Mouse (Mus musculus) liver, embryonic 18 days (tissue): ENCODE data around the gene Mrpl11. TPM values are rescaled to one million over a fixed set of nuclear protein-coding genes. Genes with fewer than 3 reads are reported as not detected.

Source experiments
- polyA plus RNA-seq: library from polyadenylated mRNA; depleted of rRNA; stranded (reverse); fragments of >200 nt; gene quantifications from 2 replicates; pipeline ENCODE4 v1.2.3, GENCODE M21; 2012; rRNA removed

The Mrpl11 gene
- 23.7 and 24.7 TPM in 2 replicates for polyA plus RNA-seq

DNA sequence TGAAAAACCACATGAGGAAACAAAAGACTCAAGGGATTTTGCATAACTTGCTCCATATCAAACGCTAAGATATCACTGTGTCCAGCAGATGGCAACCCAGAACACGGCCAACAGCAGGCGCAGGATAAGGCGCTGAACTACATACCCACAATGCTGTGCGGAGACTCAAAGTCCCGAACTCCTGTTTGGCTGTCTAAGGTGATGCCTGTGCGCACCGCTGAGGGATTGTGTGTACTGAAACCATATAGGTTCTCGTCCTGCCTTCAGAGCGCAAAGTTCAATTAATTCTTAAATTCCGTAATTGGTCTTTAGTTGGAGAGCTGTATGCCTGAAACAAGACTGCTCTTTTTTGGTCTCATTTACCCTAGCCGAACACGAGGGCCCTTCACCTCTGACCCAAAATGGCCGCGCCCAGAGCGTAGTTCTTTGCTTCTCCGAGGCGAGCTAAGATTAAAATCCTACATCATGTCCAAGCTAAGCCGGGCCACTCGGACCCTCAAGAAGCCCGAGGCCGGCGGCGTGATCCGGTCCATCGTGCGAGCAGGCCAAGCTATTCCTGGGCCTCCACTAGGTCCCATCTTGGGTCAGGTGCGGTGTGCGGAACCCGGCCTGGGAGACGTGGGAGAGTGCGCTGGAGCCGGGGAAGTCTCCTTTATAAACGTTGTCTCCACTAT lies at the start of gene Mrpl11:
Mrpl11 (plus strand) TSS at position 220 of the 674 bp plus-strand sequence.

DNA sequence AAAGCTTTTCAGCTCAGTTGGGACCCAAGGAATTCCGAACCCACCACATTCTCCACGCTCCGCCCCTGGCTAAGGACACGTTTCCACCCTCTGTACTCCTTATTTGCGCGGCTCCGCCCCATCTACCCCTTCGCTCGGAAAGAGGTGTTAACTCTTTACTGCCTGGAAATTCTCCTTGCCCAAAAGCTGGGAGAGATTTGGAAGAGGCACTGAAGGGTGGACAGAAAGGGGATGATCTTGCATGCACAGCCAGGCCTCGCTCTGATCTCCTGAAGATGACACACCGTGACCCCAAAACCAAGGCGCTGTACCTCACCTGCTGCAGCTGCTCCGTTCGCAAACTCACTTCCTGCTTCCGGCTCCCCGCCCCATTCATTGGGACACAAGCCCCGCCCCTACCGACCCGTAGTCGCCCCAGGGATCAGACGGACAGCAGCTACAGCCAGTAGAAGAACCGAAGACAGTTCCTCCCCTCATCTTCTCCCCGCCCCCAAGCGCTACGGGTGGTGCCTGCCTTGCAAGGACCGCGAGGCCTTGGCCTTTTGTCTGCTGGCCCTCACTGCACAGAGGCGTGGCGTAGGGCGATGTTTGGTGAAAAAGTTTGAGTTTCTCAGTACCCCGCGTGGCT lies 33.9 kb upstream of the Mrpl11 start, which contains the start of gene Dpp3:
Dpp3 (minus strand) TSS at position 384 of the 628 bp plus-strand sequence.

DNA sequence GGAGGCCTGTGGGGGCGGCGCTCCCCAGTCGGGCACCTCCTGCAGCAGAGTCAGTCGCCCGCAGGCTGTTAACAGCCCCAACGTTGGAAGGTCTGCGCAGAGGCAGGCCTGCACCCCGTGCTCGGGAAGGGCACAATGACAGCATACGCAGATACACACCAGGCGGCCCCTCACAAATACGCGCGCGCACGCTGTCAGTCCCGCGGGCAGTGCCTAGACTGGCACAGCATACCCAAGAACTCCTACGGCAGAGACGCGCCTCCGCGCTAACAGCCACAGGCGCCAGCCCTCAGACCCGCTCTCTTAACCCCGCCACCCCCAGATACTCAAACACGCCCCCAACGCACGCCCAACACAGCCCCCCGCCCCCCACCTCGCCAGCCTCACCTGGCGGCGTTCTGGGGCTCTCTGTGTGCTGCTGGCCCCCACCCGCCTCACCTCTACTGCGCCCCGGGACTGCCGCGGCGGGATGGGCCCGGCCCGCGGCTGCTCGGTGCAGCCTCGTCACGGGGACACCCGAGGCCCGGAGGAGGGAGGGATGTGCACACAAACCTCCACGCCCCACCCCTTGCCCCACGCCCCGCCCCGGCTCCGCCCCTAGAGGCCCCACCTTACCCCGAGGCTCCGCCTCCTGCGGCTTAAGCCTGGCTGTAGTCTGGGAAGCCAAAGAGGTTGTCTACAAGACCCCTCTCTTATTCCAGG lies 19.2 kb upstream of the Mrpl11 start, which contains the start of gene Peli3:
Peli3 (minus strand) TSS at position 577 of the 702 bp plus-strand sequence.

DNA sequence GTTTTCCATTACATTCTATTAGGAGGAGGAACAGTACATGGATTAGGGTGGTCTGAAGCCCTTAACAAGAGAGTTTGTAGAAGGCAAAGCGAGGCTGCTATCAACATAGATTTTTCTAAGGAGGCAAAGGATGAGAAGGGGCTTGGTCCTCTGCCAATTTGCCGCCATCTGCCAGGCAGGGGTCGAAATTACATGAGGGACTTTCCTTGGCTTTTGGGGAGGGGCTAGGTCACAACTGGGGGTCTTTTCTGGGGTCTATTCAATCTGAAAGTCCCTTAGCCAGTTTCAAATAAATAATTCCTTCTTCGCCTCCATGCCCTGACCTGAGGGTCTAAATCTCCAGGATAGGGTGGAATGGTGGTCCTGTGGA lies 28.3 kb downstream of the Mrpl11 start, which contains the start of gene Npas4:
Npas4 (minus strand) TSS at position 61 of the 370 bp plus-strand sequence.

Other genes with a start within 250 kb of the Mrpl11 start
- gene Rbm4b, start 205.7 kb upstream of the Mrpl11 start, polyA plus RNA-seq, result 7.1 and 8.3 TPM in 2 replicates
- gene Rbm4, start 168.2 kb upstream of the Mrpl11 start, polyA plus RNA-seq, result 35.7 and 37.7 TPM in 2 replicates
- 14.1 and 14.8 TPM in 2 replicates for gene Gm21992, start 150.5 kb upstream of the Mrpl11 start, polyA plus RNA-seq
- 18.2 and 18.3 TPM in 2 replicates for gene Rbm14, start 150.5 kb upstream of the Mrpl11 start, polyA plus RNA-seq
- 158 and 166 TPM in 2 replicates for gene Ccs, start 122.8 kb upstream of the Mrpl11 start, polyA plus RNA-seq
- gene Ccdc87, start 122.8 kb upstream of the Mrpl11 start, polyA plus RNA-seq, result 0.01 TPM in 1 of 2 replicates, not detected in the other
- 22.9 and 23.6 TPM in 2 replicates for gene Ctsf, start 107.0 kb upstream of the Mrpl11 start, polyA plus RNA-seq
- 0.06 and 0.10 TPM in 2 replicates for gene Actn3, start 84.2 kb upstream of the Mrpl11 start, polyA plus RNA-seq
- gene Zdhhc24, start 83.5 kb upstream of the Mrpl11 start, polyA plus RNA-seq, result 10.1 and 10.6 TPM in 2 replicates
- 0.52 and 0.79 TPM in 2 replicates for gene Bbs1, start 55.5 kb upstream of the Mrpl11 start, polyA plus RNA-seq
- 33.6 and 33.7 TPM in 2 replicates for gene Dpp3, start 33.9 kb upstream of the Mrpl11 start, polyA plus RNA-seq
- gene Peli3, start 19.0 kb upstream of the Mrpl11 start, polyA plus RNA-seq, result 0.17 and 0.28 TPM in 2 replicates
- gene Npas4, start 28.2 kb downstream of the Mrpl11 start, polyA plus RNA-seq, result 0.07 and 0.10 TPM in 2 replicates
- 1.4 and 2.0 TPM in 2 replicates for gene Slc29a2, start 61.7 kb downstream of the Mrpl11 start, polyA plus RNA-seq
- 6.2 and 7.5 TPM in 2 replicates for gene B4gat1, start 76.7 kb downstream of the Mrpl11 start, polyA plus RNA-seq
- 0.26 and 0.37 TPM in 2 replicates for gene AC124502.3, start 76.7 kb downstream of the Mrpl11 start, polyA plus RNA-seq
- gene Brms1, start 79.2 kb downstream of the Mrpl11 start, polyA plus RNA-seq, result 14.8 and 15.2 TPM in 2 replicates
- 0.52 and 0.58 TPM in 2 replicates for gene Rin1, start 88.3 kb downstream of the Mrpl11 start, polyA plus RNA-seq
- 1.8 and 2.0 TPM in 2 replicates for gene Cd248, start 105.9 kb downstream of the Mrpl11 start, polyA plus RNA-seq
- 0.30 and 0.36 TPM in 2 replicates for gene Tmem151a, start 123.4 kb downstream of the Mrpl11 start, polyA plus RNA-seq
- gene Yif1a, start 126.4 kb downstream of the Mrpl11 start, polyA plus RNA-seq, result 61.5 and 66.8 TPM in 2 replicates
- gene Cnih2, start 136.4 kb downstream of the Mrpl11 start, polyA plus RNA-seq, result 0.22 and 0.24 TPM in 2 replicates
- 57.1 and 59.3 TPM in 2 replicates for gene Rab1b, start 144.9 kb downstream of the Mrpl11 start, polyA plus RNA-seq
- gene Klc2, start 156.4 kb downstream of the Mrpl11 start, polyA plus RNA-seq, result 3.6 and 4.7 TPM in 2 replicates